Mouse (Mus musculus) G1E-ER4 (cell line): ENCODE measurements around the gene Med27. TPM values are rescaled to one million over a fixed set of nuclear protein-coding genes. Genes with fewer than 3 reads are reported as not detected.

Experiments used
- GATA1 ChIP-seq: IDR thresholded peaks from one replicate; pipeline ENCODE4 v1.8.0; 2012; ENCODE audit warnings: low read length, inconsistent platforms
- polyA plus RNA-seq: library from polyadenylated mRNA; stranded (reverse); fragments of >175 nt; gene quantifications from 2 replicates; pipeline ENCODE4 v1.2.3, GENCODE M21; 2012

The Med27 gene
- polyA plus RNA-seq, 1 experiment = 59.2 TPM

DNA sequence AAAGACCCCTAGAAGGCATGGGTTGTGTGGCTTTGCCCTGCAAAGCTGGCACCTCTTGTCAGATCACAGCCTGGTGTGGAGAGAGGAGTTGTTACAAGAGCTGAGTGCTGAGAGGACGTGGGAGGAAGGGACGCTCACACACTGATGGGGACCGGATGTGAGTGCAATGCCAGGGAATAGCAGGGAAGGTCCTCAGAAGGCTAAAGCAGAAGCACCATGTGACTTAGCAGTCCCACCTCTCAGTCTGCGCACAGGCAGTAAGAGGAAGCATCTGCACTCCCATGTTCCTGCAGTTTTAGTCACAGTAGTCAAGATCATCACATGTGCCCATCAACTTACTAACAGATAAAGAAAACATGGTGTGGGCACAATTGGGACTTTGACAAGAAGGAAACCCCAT is 119.8 kb downstream of the Med27 start:
- no peak for TF ChIP-seq GATA1

GRCm38 (mm10) chr2:29468517-29468936 is 121.9 kb downstream of the Med27 start:
- TF ChIP-seq GATA1 = no peak

DNA sequence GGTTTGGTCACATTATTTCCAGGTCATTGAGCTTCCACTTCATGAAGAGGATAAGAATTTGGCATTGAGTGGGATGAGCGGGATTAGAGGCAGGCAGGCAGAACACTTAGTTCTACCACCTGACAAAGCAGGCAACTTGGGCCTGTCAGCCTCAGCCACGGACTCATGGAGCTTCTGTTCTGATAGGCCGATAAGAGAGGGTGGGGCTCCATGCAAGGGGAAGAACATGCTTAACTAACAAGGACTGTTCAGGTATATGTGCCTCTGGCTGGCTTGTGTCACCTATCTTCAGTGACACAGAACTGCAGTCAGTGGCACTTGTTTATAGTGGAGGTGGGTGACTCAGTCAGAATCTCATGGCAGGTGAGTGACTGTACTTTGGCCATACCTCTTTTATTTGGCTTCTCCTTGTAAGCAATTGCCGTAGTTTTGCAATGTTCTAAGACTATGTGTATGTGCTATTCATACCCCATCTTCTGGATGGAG is 126.4 kb downstream of the Med27 start:
- TF ChIP-seq GATA1 = no peak

DNA sequence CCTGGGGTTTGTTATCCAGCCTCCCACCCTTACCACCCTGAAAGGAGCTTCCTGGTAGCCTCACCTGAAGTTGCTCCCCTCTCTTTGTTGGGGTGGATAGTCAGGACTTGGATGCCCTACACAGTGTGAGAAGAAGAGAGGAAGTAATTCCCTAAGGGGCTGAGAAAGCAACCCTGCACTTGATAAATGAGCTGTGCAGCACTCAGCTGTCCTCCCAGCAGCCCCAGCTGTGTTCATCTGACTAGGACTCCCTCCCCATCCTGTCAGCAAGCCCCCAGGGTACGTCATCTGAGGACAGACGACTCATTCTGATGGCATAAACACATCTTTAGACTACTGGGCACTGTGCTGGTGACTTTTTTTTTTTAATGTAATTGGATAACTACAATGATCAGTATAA is 127.3 kb downstream of the Med27 start:
- no peak for TF ChIP-seq GATA1

- TF ChIP-seq GATA1 = no peak
Measured at GRCm38 (mm10) chr2:29476702-29477101, 130.1 kb downstream of the Med27 start.

GRCm38 (mm10) chr2:29481856-29482255 is 135.2 kb downstream of the Med27 start:
- TF ChIP-seq GATA1 = no peak

GRCm38 (mm10) chr2:29482979-29483718 is 136.5 kb downstream of the Med27 start:
- no peak for TF ChIP-seq GATA1

DNA sequence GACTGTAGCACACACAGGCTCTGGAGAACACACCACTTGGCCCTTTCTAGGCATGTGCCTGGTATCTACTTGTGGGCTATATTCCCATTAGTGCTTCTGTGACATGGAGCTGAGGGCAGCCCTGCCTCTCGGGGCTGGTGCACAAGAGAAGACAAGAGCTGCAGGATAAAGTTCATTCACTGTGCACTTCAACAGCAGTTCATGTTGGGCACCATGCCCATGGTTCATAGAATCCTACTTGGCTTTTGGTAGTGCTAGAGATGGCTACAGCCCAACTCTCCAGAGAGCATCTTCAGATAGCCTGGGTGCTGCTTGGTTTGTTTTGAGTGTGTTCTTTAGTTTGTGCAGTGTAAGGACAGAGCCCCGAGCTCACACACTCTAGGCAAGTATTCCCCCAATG is 138.9 kb downstream of the Med27 start:
- no peak for TF ChIP-seq GATA1

- no peak for TF ChIP-seq GATA1
Measured at GRCm38 (mm10) chr2:29486491-29486890, 139.9 kb downstream of the Med27 start.

GRCm38 (mm10) chr2:29487652-29488051 is 141.0 kb downstream of the Med27 start:
- TF ChIP-seq GATA1 = no peak

DNA sequence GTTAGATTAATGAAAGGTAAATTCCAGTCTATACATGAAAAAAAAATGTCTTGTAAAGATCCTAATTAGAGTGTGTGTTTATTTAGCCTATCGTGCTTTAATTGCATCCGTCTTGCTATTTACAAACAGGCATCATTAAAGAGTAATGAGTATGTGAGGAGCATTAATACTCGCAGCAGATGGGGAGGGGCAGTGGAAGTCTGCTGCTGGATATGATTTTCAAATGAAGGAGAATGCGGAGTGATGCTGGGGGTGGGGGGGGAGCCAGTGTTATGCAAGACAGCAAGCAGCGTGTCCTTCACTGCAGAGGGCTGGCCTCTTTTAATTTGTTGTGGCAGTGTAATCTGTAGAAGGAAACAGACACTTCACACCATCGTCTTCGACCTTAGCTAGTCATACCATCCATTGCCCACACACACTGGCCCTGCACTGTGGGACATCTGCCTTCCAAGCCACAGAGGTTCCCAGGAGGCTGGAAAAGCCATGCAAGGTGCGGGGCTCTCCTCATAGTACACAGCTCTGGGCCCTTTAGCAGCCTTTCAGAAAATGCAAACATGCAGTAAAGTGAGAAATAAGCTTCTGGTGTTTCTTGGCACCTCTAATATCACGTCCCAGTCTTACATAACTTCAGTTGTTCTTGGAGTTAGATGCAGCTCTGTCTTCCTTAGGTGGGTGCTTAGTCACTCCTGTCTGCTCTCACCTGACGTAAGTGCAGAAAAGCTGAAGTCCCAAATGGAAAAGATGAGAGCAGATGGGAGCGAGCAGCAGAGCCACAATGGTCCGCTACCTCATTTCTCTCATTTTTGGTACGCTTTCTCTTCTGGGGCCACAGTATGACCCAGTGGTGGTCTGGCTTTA is 142.0 kb downstream of the Med27 start:
- TF ChIP-seq GATA1 = no peak

- TF ChIP-seq GATA1 = no peak
Measured at GRCm38 (mm10) chr2:29491656-29492055, 145.0 kb downstream of the Med27 start.

DNA sequence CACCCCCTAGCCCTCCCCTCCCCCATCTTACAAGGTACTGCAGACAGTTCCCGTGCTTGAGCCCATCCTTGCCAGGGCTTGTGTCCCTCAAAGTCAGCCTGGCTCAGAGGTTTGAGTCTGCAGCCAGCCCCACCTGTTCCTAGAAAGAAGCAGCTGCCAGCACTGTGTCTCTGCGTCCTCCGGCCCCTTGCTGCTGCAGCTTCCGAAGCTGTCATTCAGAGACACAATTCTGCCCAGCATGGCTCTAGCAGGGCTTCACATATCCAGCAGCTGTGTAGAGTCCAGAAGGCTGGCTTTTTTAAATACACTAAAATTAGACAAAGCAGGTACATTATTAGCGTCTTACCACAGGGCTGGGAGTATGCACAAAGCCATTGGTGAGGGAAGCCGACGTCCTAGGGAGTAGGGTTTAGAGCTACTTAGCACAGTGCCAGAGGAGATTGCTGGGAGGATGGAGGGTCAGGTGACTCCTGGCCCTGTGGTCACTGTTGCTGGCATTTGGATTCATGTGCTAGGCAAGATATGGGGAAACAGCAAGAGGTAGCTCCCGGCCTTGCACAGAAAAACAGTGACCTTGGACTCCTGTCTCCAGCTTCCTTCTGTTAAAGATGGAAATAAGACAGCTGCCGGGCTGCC is 146.9 kb downstream of the Med27 start:
- TF ChIP-seq GATA1 = no peak

DNA sequence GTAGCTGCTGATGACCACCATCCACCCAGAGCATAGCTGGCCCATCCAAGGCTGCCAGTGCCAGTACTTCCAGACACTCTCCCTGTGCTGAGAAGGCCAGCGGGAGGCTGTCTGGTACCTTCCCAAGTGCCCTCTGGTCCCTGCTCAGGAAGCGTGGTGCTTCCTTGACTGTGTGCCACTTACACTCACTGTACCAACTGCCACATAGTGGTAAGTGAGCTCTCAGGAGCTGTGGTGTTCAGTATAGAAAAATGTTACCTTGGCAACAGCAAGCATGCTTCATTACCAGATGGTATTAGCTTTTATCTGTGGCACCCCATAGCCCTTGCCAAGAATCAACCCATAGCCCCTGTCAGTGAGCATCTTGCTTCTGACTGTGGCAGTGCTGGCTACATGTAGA is 148.7 kb downstream of the Med27 start:
- TF ChIP-seq GATA1 = no peak

DNA sequence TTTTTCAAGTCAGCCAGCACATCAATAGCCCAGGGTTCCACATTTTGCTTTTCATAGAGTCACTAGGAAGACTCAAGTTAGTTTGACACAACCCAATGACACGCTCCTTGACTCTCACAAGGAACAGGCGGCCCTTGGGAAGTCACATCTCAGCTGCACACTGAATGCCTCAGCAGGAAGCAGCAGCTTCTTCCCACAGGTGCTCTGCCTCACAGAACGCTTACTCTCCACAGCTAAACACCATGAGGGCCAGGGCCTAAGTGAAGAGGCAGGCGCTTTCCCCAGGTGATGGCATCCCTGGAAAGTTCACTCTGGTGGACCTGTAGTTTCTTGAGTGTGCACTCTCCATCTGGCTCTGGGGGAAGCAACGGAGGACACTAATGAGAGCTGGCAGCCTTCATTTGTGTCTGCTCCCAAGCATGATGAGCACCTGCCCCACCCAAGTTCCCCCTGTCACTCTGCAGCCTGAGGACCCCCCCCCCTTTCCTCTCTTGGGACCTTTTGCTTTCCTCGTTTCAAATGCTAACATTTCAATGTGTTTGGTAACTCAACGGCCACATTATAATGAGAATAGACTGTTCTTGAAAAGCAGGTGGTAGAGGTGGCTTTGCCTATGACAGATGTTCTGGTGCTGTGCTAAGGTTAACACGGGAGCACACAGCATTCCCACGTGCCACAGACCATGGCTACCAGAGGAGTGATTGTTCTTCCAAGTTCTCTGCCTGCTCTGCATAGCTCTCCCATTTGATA is 154.2 kb downstream of the Med27 start:
- no peak for TF ChIP-seq GATA1

DNA sequence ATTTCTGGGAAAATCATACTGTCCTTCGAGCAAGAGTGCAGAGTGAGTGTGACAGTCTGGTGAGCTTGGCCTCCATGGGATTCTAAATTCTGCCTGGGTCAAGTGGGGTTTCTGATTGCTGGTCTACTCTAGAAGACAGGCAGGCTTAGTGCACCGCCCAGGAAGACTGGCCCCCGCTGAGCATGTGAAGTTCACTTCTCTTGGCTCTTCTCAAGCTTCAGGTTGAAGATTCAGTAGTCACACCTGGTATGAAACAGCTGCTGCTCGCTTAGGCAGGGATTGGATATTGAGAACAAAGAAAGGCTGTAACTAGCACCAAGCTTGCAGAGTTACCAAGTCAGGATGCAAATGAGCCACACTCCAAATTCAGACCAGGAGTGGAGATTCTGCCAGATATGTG is 154.8 kb downstream of the Med27 start:
- no peak for TF ChIP-seq GATA1
